Mouse (Mus musculus) ES-Bruce4 (cell line): ENCODE measurements around the gene Pcgf6. TPM values are rescaled to one million over a fixed set of nuclear protein-coding genes. Genes with fewer than 3 reads are reported as not detected.

ENCODE experiments used
- H3K27ac ChIP-seq: 2 replicates; pipeline ENCODE4 v1.5.1; 2012; ENCODE audit warnings: low read length, inconsistent platforms; ENCODE audit not compliant: insufficient read depth
- H3K27me3 ChIP-seq: 2 replicates; pipeline ENCODE4 v1.6.1; 2012; ENCODE audit warnings: mild to moderate bottlenecking, low read length, inconsistent platforms; ENCODE audit not compliant: control insufficient read depth, poor library complexity, insufficient read depth, severe bottlenecking
- H3K36me3 ChIP-seq: 2 replicates; pipeline ENCODE4 v1.6.1; 2012; ENCODE audit warnings: inconsistent platforms, mild to moderate bottlenecking, low read length, moderate library complexity; ENCODE audit not compliant: control insufficient read depth, poor library complexity, insufficient read depth, severe bottlenecking
- H3K4me1 ChIP-seq: one replicate; pipeline ENCODE4 v1.8.1; 2011; ENCODE audit warnings: low read length; ENCODE audit not compliant: control insufficient read depth, insufficient read depth
- H3K4me3 ChIP-seq: 2 replicates; pipeline ENCODE4 v1.5.1; 2011; ENCODE audit warnings: low read depth, mild to moderate bottlenecking, low read length
- H3K9ac ChIP-seq: 2 replicates; pipeline ENCODE4 v1.6.1; 2012; ENCODE audit warnings: low read depth, mild to moderate bottlenecking, inconsistent platforms; ENCODE audit not compliant: poor library complexity, severe bottlenecking
- H3K9me3 ChIP-seq: replicated peaks from 2 replicates; pipeline ENCODE4 v1.6.1; 2012; ENCODE audit warnings: mild to moderate bottlenecking, low read length, inconsistent platforms; ENCODE audit not compliant: control insufficient read depth, poor library complexity, insufficient read depth, severe bottlenecking
- CTCF ChIP-seq: IDR thresholded peaks from one replicate; pipeline ENCODE4 v1.8.1; 2011; ENCODE audit warnings: low read depth, low read length
- EP300 ChIP-seq: IDR thresholded peaks from 2 replicates; pipeline ENCODE4 v1.6.1; 2011; ENCODE audit warnings: low read depth, low read length; ENCODE audit not compliant: insufficient read depth
- POLR2A ChIP-seq: IDR thresholded peaks from one replicate; pipeline ENCODE4 v1.8.1; 2011; ENCODE audit warnings: low read length; ENCODE audit not compliant: insufficient read depth
- polyA plus RNA-seq: library from polyadenylated mRNA; stranded (reverse); fragments of >200 nt; gene quantifications from 2 replicates; pipeline ENCODE4 v1.2.4, GENCODE M21; 2011; ENCODE audit warnings: low read depth; ENCODE audit not compliant: missing spikeins, insufficient read depth, insufficient read length

The Pcgf6 gene
- polyA plus RNA-seq, 1 experiment = 73.2 TPM

DNA sequence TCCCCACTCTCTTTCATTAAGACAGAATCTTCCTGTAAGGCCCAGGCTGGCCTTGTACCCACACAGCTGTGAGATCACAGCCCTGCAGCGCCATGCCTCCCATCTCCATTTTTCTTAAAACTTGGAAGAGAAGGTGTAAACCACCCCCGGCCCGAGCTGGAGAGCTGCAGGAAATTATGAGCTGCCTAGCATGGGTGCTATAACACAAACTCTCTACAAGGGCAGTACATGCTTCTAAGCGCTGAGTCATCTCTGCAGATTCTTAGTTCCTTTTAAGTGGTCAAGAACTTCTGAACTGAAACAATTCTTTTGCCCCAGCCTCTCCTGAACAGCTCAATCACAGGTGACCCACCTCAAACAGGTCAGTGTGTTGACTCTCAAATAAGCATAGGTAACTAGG is 15.8 kb downstream of the Pcgf6 start:
- no peak overlapping the region for H3K9ac ChIP-seq
- H3K4me3 ChIP-seq = no peak overlapping the region
- no peaks in the 10 kb centered on the region for H3K4me1 ChIP-seq
- peaks cover 63% of the 10 kb centered on the region for H3K36me3 ChIP-seq
- H3K27me3 ChIP-seq = no peaks in the 10 kb centered on the region
- H3K27ac ChIP-seq = no peak overlapping the region
- TF ChIP-seq POLR2A (no peak), EP300 (no peak), CTCF (no peak)
- no peaks in the 10 kb centered on the region for H3K9me3 ChIP-seq

GRCm38 (mm10) chr19:47031770-47032169 is 18.9 kb downstream of the Pcgf6 start:
- Histone ChIP-seq H3K27me3 (no peaks in the 10 kb centered on the region), H3K9me3 (no peaks in the 10 kb centered on the region), H3K4me3 (no peak overlapping the region), H3K27ac (no peak overlapping the region), H3K4me1 (no peaks in the 10 kb centered on the region), H3K9ac (no peak overlapping the region), H3K36me3 (peaks cover 38% of the 10 kb centered on the region)
- no peak for TF ChIP-seq POLR2A
- no peak for TF ChIP-seq EP300
- TF ChIP-seq CTCF = no peak

DNA sequence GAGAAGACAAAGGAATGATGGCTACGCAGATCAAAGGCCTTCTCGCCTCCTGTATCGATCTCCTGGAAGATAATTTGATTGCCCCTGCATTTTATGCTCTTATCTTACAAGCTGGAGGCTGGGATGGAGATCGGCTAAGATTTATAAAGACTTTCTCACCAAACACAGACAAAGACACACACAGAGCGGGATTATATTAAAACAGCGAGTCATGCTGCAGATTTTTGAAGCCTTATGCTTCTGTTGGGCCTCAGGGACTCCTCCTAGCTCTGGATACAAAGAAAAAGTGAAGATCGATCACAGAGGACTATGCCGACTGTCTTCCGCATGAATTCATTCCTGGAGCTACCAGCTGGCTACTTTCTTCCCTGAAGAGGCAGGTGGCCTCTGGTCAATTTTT is 20.9 kb downstream of the Pcgf6 start:
- Histone ChIP-seq H3K4me1 (no peaks in the 10 kb centered on the region), H3K27me3 (no peaks in the 10 kb centered on the region), H3K36me3 (peaks cover 21% of the 10 kb centered on the region), H3K4me3 (no peak overlapping the region), H3K9ac (no peak overlapping the region), H3K9me3 (no peaks in the 10 kb centered on the region), H3K27ac (no peak overlapping the region)
- no peak for TF ChIP-seq CTCF
- no peak for TF ChIP-seq EP300
- no peak for TF ChIP-seq POLR2A

DNA sequence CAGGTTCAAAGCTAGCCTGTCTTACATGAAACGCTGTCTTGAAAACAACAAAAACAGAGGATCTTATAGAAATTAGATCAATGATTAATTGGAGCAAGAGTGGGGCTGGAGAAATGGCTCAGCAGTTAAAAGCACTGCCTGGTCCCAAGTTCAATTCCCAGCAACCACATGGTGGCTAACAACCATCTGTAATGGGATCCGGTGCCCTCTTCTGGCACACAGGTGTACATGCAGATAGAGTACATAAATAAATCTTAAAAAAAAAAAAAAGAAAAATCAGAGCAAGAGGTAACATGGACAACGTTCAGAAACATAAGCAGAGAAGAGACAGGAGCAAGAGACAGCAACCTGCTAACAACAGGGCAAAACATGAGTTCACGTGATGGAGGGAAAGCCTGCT is 24.2 kb downstream of the Pcgf6 start:
- no peaks in the 10 kb centered on the region for H3K27me3 ChIP-seq
- peaks cover 3% of the 10 kb centered on the region for H3K4me1 ChIP-seq
- no peak for TF ChIP-seq CTCF
- TF ChIP-seq EP300 = no peak
- no peak for TF ChIP-seq POLR2A
- H3K4me3 ChIP-seq = no peak overlapping the region
- no peaks in the 10 kb centered on the region for H3K9me3 ChIP-seq
- no peak overlapping the region for H3K27ac ChIP-seq
- peaks cover 6% of the 10 kb centered on the region for H3K36me3 ChIP-seq
- H3K9ac ChIP-seq = no peak overlapping the region

DNA sequence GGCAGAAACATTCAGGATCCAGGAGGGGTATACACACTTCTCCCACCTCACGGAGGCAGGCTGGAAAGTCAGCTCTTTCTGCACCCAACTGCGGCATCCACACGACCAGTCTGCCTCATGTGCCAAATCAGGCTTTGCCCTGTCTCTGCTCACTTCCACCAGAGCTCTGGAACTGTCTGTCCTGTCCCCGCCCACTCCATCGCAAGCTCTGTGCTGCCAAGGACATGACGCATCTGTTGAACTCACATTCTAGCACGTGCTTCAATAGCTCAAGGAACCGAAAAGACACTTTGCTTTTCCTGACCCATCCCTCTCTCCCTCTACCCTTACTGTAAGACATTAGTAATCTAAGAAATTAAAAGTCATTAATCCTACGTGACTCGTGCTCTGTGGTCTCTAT is 25.8 kb downstream of the Pcgf6 start:
- no peak overlapping the region for H3K4me3 ChIP-seq
- H3K27me3 ChIP-seq = no peaks in the 10 kb centered on the region
- no peak overlapping the region for H3K9ac ChIP-seq
- no peak overlapping the region for H3K27ac ChIP-seq
- peaks cover 3% of the 10 kb centered on the region for H3K4me1 ChIP-seq
- H3K9me3 ChIP-seq = no peaks in the 10 kb centered on the region
- TF ChIP-seq EP300 = no peak
- no peak for TF ChIP-seq POLR2A
- peaks cover 6% of the 10 kb centered on the region for H3K36me3 ChIP-seq

DNA sequence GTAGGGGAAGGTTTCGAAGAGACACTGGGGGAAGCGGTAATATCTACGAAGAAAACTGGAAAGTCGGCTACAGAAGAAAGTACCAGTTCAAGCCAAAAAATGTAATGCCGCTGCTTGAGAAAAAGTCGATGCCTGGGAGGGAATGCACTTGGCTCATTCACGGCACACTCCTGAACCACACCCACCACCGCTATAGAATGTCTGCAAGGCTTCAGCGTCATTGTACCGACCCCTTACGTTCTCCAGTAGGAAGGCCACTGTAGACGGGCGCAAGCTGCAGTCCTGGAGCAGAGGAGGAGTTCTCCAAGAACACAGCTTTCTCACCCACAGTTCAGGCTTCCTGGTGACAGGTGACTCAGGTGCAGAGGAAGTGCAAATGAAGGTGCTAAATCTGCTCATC is 27.2 kb downstream of the Pcgf6 start:
- Histone ChIP-seq H3K9ac (no peak overlapping the region), H3K27me3 (no peaks in the 10 kb centered on the region), H3K36me3 (peaks cover 6% of the 10 kb centered on the region), H3K9me3 (no peaks in the 10 kb centered on the region), H3K4me3 (no peak overlapping the region), H3K4me1 (peaks cover 3% of the 10 kb centered on the region), H3K27ac (no peak overlapping the region)
- TF ChIP-seq EP300 (no peak), POLR2A (no peak), CTCF (no peak)

DNA sequence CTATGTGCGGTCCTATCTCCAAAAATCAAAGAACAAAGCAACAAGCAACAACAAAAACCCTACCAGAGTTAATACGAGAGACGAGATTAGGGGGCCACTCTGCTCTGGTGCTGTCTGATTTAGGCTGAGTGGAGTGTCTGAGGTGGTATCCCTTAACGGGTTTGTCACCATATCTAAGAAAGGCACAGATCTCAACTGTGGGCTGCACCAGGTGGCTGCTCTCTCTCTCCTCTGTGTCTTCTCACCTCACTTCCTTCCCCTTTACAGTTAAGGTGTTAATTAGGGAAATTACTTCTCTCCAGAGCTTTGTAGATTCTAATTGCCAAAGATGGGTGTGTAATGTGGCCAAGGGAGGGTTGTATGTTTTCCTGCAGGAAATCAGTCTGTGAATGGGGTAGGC is 28.0 kb downstream of the Pcgf6 start:
- peaks cover 6% of the 10 kb centered on the region for H3K36me3 ChIP-seq
- no peaks in the 10 kb centered on the region for H3K27me3 ChIP-seq
- H3K4me1 ChIP-seq = peaks cover 3% of the 10 kb centered on the region
- no peak for TF ChIP-seq POLR2A
- no peak for TF ChIP-seq EP300
- no peak for TF ChIP-seq CTCF
- no peaks in the 10 kb centered on the region for H3K9me3 ChIP-seq
- no peak overlapping the region for H3K27ac ChIP-seq
- no peak overlapping the region for H3K4me3 ChIP-seq
- H3K9ac ChIP-seq = no peak overlapping the region
